Mouse (Mus musculus) A20 (cell line): ENCODE results near the gene Mdh1.

Experiments
- DNase-seq: peaks from one replicate; pipeline ENCODE4 v3.0.0-alpha.2; 2011; ENCODE audit warnings: low read depth, low spot score

Gene Mdh1

GRCm38 (mm10) chr11:21571700-21572381 is at the start of gene Mdh1, which contains the start of gene Wdpcp:
Mdh1 (minus strand) TSS chr11:21572367.
Wdpcp (plus strand) TSS chr11:21572235.
- DNase-seq = peak; percentile 98

GRCm38 (mm10) chr11:21615915-21616314 is 43.7 kb upstream of the Mdh1 start:
- peak; percentile 17 for DNase-seq

- no peak for DNase-seq
Measured at GRCm38 (mm10) chr11:21602497-21602896, 30.3 kb upstream of the Mdh1 start.

- no peak for DNase-seq
Measured at GRCm38 (mm10) chr11:21583286-21583685, 11.1 kb upstream of the Mdh1 start.

GRCm38 (mm10) chr11:21581472-21581871 is 9.3 kb upstream of the Mdh1 start:
- no peak for DNase-seq

- peak; percentile 78 for DNase-seq
Measured at GRCm38 (mm10) chr11:21570973-21571372, 1.2 kb downstream of the Mdh1 start.

- DNase-seq = peak; percentile 42
Measured at GRCm38 (mm10) chr11:21570109-21570474, 2.1 kb downstream of the Mdh1 start.

- peak; percentile 79 for DNase-seq
Measured at GRCm38 (mm10) chr11:21569456-21570108, 2.6 kb downstream of the Mdh1 start.

GRCm38 (mm10) chr11:21569002-21569401 is 3.2 kb downstream of the Mdh1 start:
- peak; percentile 70 for DNase-seq

GRCm38 (mm10) chr11:21567733-21568132 is 4.4 kb downstream of the Mdh1 start:
- DNase-seq = no peak

GRCm38 (mm10) chr11:21566934-21567333 is 5.2 kb downstream of the Mdh1 start:
- no peak for DNase-seq

GRCm38 (mm10) chr11:21564681-21565405 is 7.3 kb downstream of the Mdh1 start:
- no peak for DNase-seq

- no peak for DNase-seq
Measured at GRCm38 (mm10) chr11:21563617-21564325, 8.4 kb downstream of the Mdh1 start.

- DNase-seq = no peak
Measured at GRCm38 (mm10) chr11:21561347-21561746, 10.8 kb downstream of the Mdh1 start.

- no peak for DNase-seq
Measured at GRCm38 (mm10) chr11:21559727-21560126, 12.4 kb downstream of the Mdh1 start.

- no peak for DNase-seq
Measured at GRCm38 (mm10) chr11:21552049-21552448, 20.1 kb downstream of the Mdh1 start.

GRCm38 (mm10) chr11:21550222-21551173 is 21.7 kb downstream of the Mdh1 start:
- DNase-seq = no peak

- DNase-seq = peak; percentile 78
Measured at GRCm38 (mm10) chr11:21549754-21550153, 22.4 kb downstream of the Mdh1 start.

- DNase-seq = peak; percentile 45
Measured at GRCm38 (mm10) chr11:21549052-21549451, 23.1 kb downstream of the Mdh1 start.

- DNase-seq = no peak
Measured at GRCm38 (mm10) chr11:21547518-21547917, 24.6 kb downstream of the Mdh1 start.

- no peak for DNase-seq
Measured at GRCm38 (mm10) chr11:21546671-21547070, 25.5 kb downstream of the Mdh1 start.
